Mouse (Mus musculus) ES-E14 (cell line): ENCODE results near the gene Krtap4-2.

ENCODE experiments used
- HCFC1 ChIP-seq: IDR thresholded peaks from 2 replicates; pipeline ENCODE4 v1.6.1; 2012; ENCODE audit warnings: low read length, inconsistent platforms, borderline replicate concordance; ENCODE audit not compliant: insufficient read depth
- ZNF384 ChIP-seq: IDR thresholded peaks from 2 replicates; pipeline ENCODE4 v1.6.1; 2012; ENCODE audit warnings: low read depth, low read length, inconsistent platforms

DNA sequence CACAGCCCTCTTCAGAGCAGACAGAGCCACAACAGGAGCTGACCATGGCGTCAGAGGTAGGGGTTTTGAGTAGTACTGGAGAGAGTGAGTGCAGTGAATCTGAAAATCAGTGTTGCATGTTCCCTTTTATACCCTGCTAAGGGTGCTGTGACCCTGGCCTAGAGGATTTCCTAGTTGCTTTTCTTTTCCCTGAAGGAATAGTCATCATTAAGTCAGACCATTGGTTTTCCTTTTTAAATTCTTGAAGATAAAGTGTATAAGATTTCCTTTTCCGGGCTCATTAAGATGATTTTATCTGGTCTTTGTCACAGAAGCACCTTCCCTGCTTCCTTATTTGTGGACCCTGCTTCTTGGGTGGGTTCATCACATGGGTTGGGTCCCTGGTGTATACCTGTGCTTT is 15.3 kb upstream of the Krtap4-2 start, which contains the start of gene Gm11555:
- TF ChIP-seq ZNF384: no peak
- no peak for TF ChIP-seq HCFC1
